Mouse (Mus musculus): Measurements from ENCODE around the gene Dpysl4.

- TF ChIP-seq EP300 (IDR thresholded peaks at IDR 0.05; ENCODE audit: low read depth) (no peak), CTCF (IDR thresholded peaks at IDR 0.05; ENCODE audit: low read depth) (no peak)
These were observed at the start of gene Dpysl4 for GRCm38 (mm10) chr7:139085629-139086194.

Measured in liver, embryonic 14.5 days (tissue).